Mouse (Mus musculus): ENCODE results near the gene Galp. TPM values are rescaled to one million over a fixed set of nuclear protein-coding genes. Genes with fewer than 3 reads are reported as not detected.
"Not testable (repeated sequence)": the region's sequence is repeated elsewhere in the genome, so short reads cannot be mapped to it uniquely, and the experiment has no call there.

The Galp gene
- polyA plus RNA-seq, 1 experiment, result not detected

GRCm38 (mm10) chr7:6174365-6174987, 22.4 kb upstream of the Galp start:
- DNase-seq (ENCODE audit: low read depth), result not testable (repeated sequence)

GRCm38 (mm10) chr7:6179013-6179412, 17.9 kb upstream of the Galp start:
- DNase-seq (ENCODE audit: low read depth), result no peak

GRCm38 (mm10) chr7:6182882-6183281, 14.0 kb upstream of the Galp start:
- no peak for DNase-seq (ENCODE audit: low read depth)

DNA sequence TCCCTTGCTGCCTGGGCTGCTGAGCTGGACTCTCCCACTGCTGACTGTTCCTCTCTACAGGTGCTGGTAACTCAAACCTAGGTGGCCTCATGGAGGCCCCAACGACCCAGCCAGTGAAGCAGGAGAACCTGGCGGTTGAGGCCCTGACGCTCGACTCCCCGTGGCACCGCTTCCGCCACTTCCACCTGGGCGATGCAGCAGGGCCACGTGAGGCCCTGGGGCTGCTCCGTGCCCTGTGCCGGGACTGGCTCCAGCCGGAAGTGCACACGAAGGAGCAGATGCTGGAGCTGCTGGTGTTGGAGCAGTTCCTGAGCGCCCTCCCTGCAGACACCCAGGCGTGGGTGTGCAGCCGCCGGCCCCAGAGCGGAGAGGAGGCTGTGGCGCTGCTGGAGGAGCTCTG, 13.1 kb upstream of the Galp start:
- DNase-seq (ENCODE audit: low read depth), result no peak

GRCm38 (mm10) chr7:6184521-6184920, 12.4 kb upstream of the Galp start:
- no peak for DNase-seq (ENCODE audit: low read depth)

DNA sequence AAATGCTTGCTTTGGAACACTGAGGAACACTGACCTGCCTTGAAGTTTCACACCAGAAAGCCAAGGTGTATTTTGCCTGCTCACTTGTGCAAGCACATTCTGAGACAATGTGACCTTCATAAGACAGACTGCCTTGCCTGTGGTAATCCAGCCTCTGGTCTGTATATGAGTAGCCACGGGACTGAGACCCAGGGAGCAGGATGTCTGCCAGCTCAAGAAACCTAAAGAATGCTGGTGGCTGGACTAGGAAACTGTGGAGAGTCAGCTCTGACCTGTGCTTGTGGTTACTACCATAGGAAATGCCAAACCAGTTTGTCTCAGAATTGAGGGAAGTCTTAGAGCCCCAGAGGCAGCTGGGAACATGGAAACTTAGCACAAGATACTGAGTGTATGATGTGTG, 11.5 kb upstream of the Galp start:
- DNase-seq (ENCODE audit: low read depth), result no peak

DNA sequence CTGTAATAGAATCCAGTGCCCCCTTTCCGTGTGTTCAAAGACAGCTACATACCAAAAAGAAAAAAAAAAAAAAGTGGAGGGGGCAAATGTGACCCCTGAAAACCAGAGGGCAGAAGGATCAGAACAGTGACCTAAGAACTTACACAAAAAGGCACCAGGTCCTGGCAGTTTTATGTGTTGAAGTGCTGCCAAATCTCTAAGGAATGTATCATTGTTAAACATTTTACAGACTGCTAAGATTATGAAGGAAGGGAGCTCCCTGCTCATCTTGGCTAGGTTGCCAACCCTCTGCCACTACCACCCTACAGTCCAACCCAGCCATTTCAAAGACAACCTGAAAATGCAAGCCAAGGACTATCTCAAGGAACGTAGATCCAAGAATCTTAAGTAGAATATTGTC, 10.7 kb upstream of the Galp start:
- DNase-seq (ENCODE audit: low read depth), result no peak

- no peak for DNase-seq (ENCODE audit: low read depth)
These were observed 10.1 kb upstream of the Galp start for GRCm38 (mm10) chr7:6186756-6187155.

- no peak for DNase-seq (ENCODE audit: low read depth)
These were observed 7.3 kb upstream of the Galp start for GRCm38 (mm10) chr7:6189542-6189941.

- DNase-seq (ENCODE audit: low read depth), result no peak
These were observed 5.5 kb upstream of the Galp start for GRCm38 (mm10) chr7:6191376-6191775.

- DNase-seq (ENCODE audit: low read depth), result no peak
These were observed 2.8 kb upstream of the Galp start for GRCm38 (mm10) chr7:6194129-6194528.

GRCm38 (mm10) chr7:6195777-6196176, 1.1 kb upstream of the Galp start:
- DNase-seq (ENCODE audit: low read depth), result no peak

DNA sequence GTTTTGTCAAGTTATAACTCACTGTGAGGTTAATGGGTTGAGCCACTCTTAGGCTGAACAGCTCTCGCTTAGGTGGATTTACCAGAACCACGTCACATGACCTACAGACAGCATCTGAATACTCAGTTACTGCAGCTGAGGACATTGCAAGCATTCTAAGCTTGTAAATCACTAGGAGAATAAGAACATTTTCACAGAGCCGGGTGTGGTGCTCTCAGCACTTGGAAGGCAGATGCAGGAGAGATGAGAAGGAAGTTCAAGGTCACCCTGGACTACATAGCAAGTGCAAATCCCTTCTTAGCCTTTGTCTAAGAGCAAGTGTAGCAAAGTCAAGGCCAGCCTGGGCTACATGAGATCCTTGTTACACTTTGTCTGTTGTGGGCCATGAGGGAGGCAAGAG, 7.3 kb downstream of the Galp start:
- no peak for DNase-seq (ENCODE audit: low read depth)

- no peak for DNase-seq (ENCODE audit: low read depth)
These were observed 16.3 kb downstream of the Galp start for GRCm38 (mm10) chr7:6213144-6213543.

DNA sequence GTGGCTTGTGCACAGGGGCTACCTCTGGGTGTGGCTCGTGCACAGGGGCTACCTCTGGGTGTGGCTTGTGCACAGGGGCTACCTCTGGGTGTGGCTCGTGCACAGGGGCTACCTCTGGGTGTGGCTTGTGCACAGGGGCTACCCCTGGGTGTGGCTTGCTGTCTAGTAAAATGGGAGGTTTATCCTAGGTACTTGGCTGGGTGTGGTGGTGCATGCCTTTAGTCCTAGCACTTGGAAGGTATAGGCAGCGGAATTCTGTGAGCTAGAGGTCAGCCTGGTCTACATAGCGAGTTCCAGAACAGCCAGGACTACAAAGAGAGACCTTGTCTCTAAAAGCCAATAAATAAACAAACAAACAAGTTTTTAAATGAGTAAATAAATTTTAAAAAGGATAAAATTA, 17.8 kb downstream of the Galp start:
- DNase-seq (ENCODE audit: low read depth), result not testable (repeated sequence)

GRCm38 (mm10) chr7:6220147-6220546, 23.3 kb downstream of the Galp start:
- DNase-seq (ENCODE audit: low read depth), result no peak

DNA sequence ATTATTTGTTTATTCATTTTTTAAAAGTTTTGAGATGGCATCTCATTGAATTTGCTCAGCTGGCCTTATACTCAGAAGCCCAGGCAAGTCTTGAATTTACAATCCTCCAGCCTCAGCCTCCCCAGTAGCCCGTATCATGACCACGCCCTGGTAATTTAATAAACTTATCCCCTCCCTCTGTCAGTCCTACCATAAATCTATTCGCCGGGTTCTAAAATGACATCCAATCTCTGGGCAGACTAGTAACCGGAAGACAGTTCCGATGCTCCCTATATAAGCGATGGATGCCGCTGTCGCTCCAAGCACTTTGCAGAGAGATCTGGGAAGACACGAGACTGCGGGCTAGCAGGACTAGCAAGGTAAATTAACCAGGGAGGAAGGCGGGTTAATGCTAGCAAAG, 25.1 kb downstream of the Galp start, which contains the start of gene Zscan5b:
Gene Zscan5b, plus strand, starts transcription at position 301 of the 400 bp plus-strand sequence.
- DNase-seq (ENCODE audit: low read depth), result no peak

DNA sequence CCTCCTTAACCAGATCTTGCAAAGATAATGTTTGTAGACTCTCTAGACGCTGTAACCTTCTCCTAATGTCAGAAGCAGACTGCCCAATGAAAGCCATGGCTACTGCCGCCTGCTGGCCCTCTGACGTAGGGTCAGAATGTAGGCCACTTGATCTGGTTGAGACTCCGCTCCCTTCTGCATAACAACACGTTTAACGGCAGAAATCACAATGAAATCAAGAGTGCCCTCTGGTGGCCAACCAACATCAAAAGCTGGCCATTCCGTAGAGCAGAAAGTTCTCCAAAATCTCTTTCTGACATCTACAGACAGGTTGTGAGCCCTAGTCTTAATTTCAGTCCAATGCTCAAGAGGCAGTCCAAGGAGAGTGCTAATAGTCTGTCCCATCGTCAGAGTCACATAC, 31.6 kb downstream of the Galp start:
- not testable (repeated sequence) for DNase-seq (ENCODE audit: low read depth)

GRCm38 (mm10) chr7:6239787-6240186, 42.9 kb downstream of the Galp start:
- DNase-seq (ENCODE audit: low read depth), result no peak

DNA sequence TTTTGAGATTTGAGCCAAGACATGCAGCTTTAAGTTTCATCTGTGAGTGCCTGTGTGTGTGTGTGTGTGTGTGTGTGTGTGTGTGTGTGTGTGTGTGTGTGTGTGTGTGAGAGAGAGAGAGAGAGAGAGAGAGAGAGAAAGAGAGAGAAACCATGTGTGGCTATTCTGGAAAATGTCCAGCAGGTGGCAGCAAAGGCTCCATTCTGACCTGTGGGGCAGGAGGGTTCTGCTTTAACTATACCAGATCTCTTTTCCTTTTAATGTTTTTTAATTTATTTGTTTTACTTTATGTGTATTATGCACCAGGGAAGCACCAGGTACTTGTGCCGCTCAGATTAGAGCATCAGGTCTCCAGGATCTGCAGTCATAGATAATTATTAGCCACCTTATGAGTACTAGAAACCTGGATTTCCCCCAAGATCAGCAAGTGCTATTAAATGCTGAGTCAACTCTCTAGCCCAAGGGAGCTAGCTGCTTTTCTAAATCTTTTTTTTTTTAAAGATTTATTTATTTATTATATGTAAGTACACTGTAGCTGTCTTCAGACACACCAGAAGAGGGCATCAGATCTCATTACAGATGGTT, 44.0 kb downstream of the Galp start:
- DNase-seq (ENCODE audit: low read depth), result not testable (repeated sequence)

GRCm38 (mm10) chr7:6244361-6245292, 47.7 kb downstream of the Galp start:
- DNase-seq (ENCODE audit: low read depth), result no peak

GRCm38 (mm10) chr7:6252410-6252809, 55.5 kb downstream of the Galp start, which contains the start of gene Epp13:
Gene Epp13 (plus strand): TSS chr7:6252710.
- DNase-seq (ENCODE audit: low read depth), result no peak

- no peak for DNase-seq (ENCODE audit: low read depth)
These were observed 57.6 kb downstream of the Galp start for GRCm38 (mm10) chr7:6254451-6254850.
